Mouse (Mus musculus) G1E (cell line): Measurements from ENCODE around the gene Mroh3. TPM values are rescaled to one million over a fixed set of nuclear protein-coding genes. Genes with fewer than 3 reads are reported as not detected.

Source experiments
- ATAC-seq: 2 replicates; pipeline ENCODE4 v1.8.0; 2016; ENCODE audit warnings: mild to moderate bottlenecking; ENCODE audit not compliant: insufficient number of reproducible peaks, poor library complexity, low FRiP score, severe bottlenecking; ENCODE audit errors: extremely low read depth
- DNase-seq: peaks from one replicate; pipeline ENCODE4 v3.0.0; 2012; ENCODE audit warnings: low spot score
- H3K27me3 ChIP-seq: 2 replicates; pipeline ENCODE4 v1.6.1; 2012; ENCODE audit warnings: mild to moderate bottlenecking, low read length, inconsistent platforms; ENCODE audit not compliant: insufficient read depth
- H3K36me3 ChIP-seq: replicated peaks from 2 replicates; pipeline ENCODE3; 2012; ENCODE audit warnings: mild to moderate bottlenecking, inconsistent platforms
- H3K4me1 ChIP-seq: 2 replicates; pipeline ENCODE4 v1.6.1; 2012; ENCODE audit warnings: low read depth, low read length, inconsistent platforms, mixed read lengths; ENCODE audit not compliant: insufficient read depth
- H3K4me3 ChIP-seq: 2 replicates; pipeline ENCODE4 v1.5.1; 2012; ENCODE audit warnings: low read depth, mild to moderate bottlenecking, inconsistent platforms, low read length, moderate library complexity, mixed read lengths
- H3K9me3 ChIP-seq: replicated peaks from 2 replicates; pipeline ENCODE4 v1.6.1; 2012; ENCODE audit warnings: inconsistent platforms
- CTCF ChIP-seq: IDR thresholded peaks from 2 replicates; pipeline ENCODE4 v1.5.1; 2012; ENCODE audit warnings: low read depth, low read length, inconsistent platforms, mixed read lengths
- GATA1 ChIP-seq: IDR thresholded peaks from 2 replicates; pipeline ENCODE4 v1.6.1; 2012; ENCODE audit warnings: borderline replicate concordance, low read length, inconsistent platforms, mixed read lengths
- GATA2 ChIP-seq: IDR thresholded peaks from 2 replicates; pipeline ENCODE4 v1.6.1; 2012; ENCODE audit warnings: low read depth, low read length, inconsistent platforms, borderline replicate concordance
- POLR2AphosphoS5 ChIP-seq: IDR thresholded peaks from 2 replicates; pipeline ENCODE4 v1.6.1; 2012; ENCODE audit warnings: low read depth, low read length, inconsistent platforms; ENCODE audit not compliant: insufficient replicate concordance
- TAL1 ChIP-seq: conservative IDR thresholded peaks from 2 replicates; pipeline ENCODE4 v1.6.1; 2012; ENCODE audit warnings: low read depth, low read length, inconsistent platforms, mixed read lengths
- polyA plus RNA-seq: library from polyadenylated mRNA; stranded (reverse); fragments of >175 nt; gene quantifications from 2 replicates; pipeline ENCODE4 v1.2.3, GENCODE M21; 2012
- total RNA-seq, 2 experiments: library from RNA; stranded (forward) in 1 of 2; stranded (reverse) in 1 of 2; fragments of 200-1000 nt in 1 of 2; fragments of >200 nt in 1 of 2; fragmentation: Nextera tagmentation in 1 of 2; gene quantifications; 2 replicates each; pipeline ENCODE4 v1.2.3; 2014 to 2017

Gene Mroh3
- total and polyA plus RNA-seq, 3 experiments, result 0.27 TPM; not detected in 2

- Histone ChIP-seq H3K4me1 (peaks cover 96% of the 10 kb centered on the region), H3K36me3 (peaks cover 34% of the 10 kb centered on the region), H3K9me3 (no peaks in the 10 kb centered on the region), H3K4me3 (peak overlapping the region; percentile 60; the same call in 1 of the 2 replicates), H3K27me3 (peaks cover 5% of the 10 kb centered on the region; the same call in 1 of the 2 replicates)
- TF ChIP-seq CTCF (no peak), TAL1 (no peak), POLR2AphosphoS5 (no peak), GATA1 (no peak), GATA2 (no peak)
- ATAC-seq (no peak), DNase-seq (no peak)
These were observed 78.9 kb downstream of the Mroh3 start for GRCm38 (mm10) chr1:136133570-136134240.

- peaks cover 93% of the 10 kb centered on the region for H3K4me1 ChIP-seq
- no peak for DNase-seq
- H3K27me3 ChIP-seq, result peaks cover 5% of the 10 kb centered on the region; the same call in 1 of the 2 replicates
- peak overlapping the region; percentile 83 for H3K4me3 ChIP-seq
- TF ChIP-seq TAL1, result no peak
- peaks cover 29% of the 10 kb centered on the region for H3K36me3 ChIP-seq
- no peaks in the 10 kb centered on the region for H3K9me3 ChIP-seq
- ATAC-seq, result no peak
These were observed 80.0 kb downstream of the Mroh3 start for GRCm38 (mm10) chr1:136132386-136133201.

Other genes with a start within 250 kb of the Mroh3 start
- not detected in 2 replicates for gene Igfn1, start 206.5 kb downstream of the Mroh3 start, total RNA-seq (2014; fragmentation: Nextera tagmentation)
- 0.06 and 0.11 TPM in 2 replicates for gene Igfn1, start 206.5 kb downstream of the Mroh3 start, total RNA-seq (2017)
- 0.02 TPM in 1 of 2 replicates, not detected in the other for gene Igfn1, start 206.5 kb downstream of the Mroh3 start, polyA plus RNA-seq
- 52.9 and 78.3 TPM in 2 replicates for gene Tmem9, start 204.7 kb downstream of the Mroh3 start, total RNA-seq (2014; fragmentation: Nextera tagmentation)
- 63.5 and 71.3 TPM in 2 replicates for gene Tmem9, start 204.7 kb downstream of the Mroh3 start, total RNA-seq (2017)
- gene Tmem9, start 204.7 kb downstream of the Mroh3 start, polyA plus RNA-seq, result 74.9 and 78.0 TPM in 2 replicates
- not detected in 2 replicates for gene Ascl5, start 162.0 kb downstream of the Mroh3 start, total RNA-seq (2014; fragmentation: Nextera tagmentation)
- gene Ascl5, start 162.0 kb downstream of the Mroh3 start, total RNA-seq (2017), result not detected in 2 replicates
- gene Ascl5, start 162.0 kb downstream of the Mroh3 start, polyA plus RNA-seq, result 0.25 TPM in 1 of 2 replicates, not detected in the other
- not detected in 2 replicates for gene Cacna1s, start 160.1 kb downstream of the Mroh3 start, total RNA-seq (2014; fragmentation: Nextera tagmentation)
- under 0.01 and 0.11 TPM in 2 replicates for gene Cacna1s, start 160.1 kb downstream of the Mroh3 start, total RNA-seq (2017)
- gene Cacna1s, start 160.1 kb downstream of the Mroh3 start, polyA plus RNA-seq, result not detected in 2 replicates
- 46.2 and 51.9 TPM in 2 replicates for gene Kif21b, start 81.4 kb downstream of the Mroh3 start, total RNA-seq (2014; fragmentation: Nextera tagmentation)
- gene Kif21b, start 81.4 kb downstream of the Mroh3 start, total RNA-seq (2017), result 11.3 and 13.2 TPM in 2 replicates
- 32.5 and 36.7 TPM in 2 replicates for gene Kif21b, start 81.4 kb downstream of the Mroh3 start, polyA plus RNA-seq
- gene Inava, start 21.4 kb upstream of the Mroh3 start, total RNA-seq (2014; fragmentation: Nextera tagmentation), result not detected in 2 replicates
- gene Inava, start 21.4 kb upstream of the Mroh3 start, total RNA-seq (2017), result 0.11 and 0.17 TPM in 2 replicates
- gene Inava, start 21.4 kb upstream of the Mroh3 start, polyA plus RNA-seq, result 0.13 and 0.21 TPM in 2 replicates
- gene Gpr25, start 48.0 kb upstream of the Mroh3 start, total RNA-seq (2014; fragmentation: Nextera tagmentation), result not detected in 2 replicates
- gene Gpr25, start 48.0 kb upstream of the Mroh3 start, total RNA-seq (2017), result not detected in 2 replicates
- gene Gpr25, start 48.0 kb upstream of the Mroh3 start, polyA plus RNA-seq, result not detected in 2 replicates
- 44.8 and 46.9 TPM in 2 replicates for gene Camsap2, start 133.3 kb upstream of the Mroh3 start, total RNA-seq (2014; fragmentation: Nextera tagmentation)
- gene Camsap2, start 133.3 kb upstream of the Mroh3 start, total RNA-seq (2017), result 35.9 and 40.5 TPM in 2 replicates
- gene Camsap2, start 133.3 kb upstream of the Mroh3 start, polyA plus RNA-seq, result 8.8 and 10.1 TPM in 2 replicates
- 26.7 and 26.8 TPM in 2 replicates for gene Ddx59, start 202.4 kb upstream of the Mroh3 start, total RNA-seq (2014; fragmentation: Nextera tagmentation)
- 23.9 and 24.3 TPM in 2 replicates for gene Ddx59, start 202.4 kb upstream of the Mroh3 start, total RNA-seq (2017)
- 1.3 and 2.7 TPM in 2 replicates for gene Ddx59, start 202.4 kb upstream of the Mroh3 start, polyA plus RNA-seq